Mouse (Mus musculus): ENCODE data around the gene Usp35. TPM values are rescaled to one million over a fixed set of nuclear protein-coding genes. Genes with fewer than 3 reads are reported as not detected.

Gene Usp35
- total RNA-seq, 2 experiments from 2014 or later = 0.64 to 1.0 TPM

GRCm38 (mm10) chr7:97324342-97324741 is 7.5 kb downstream of the Usp35 start:
- intact Hi-C loops (cut with DNase I) = no loop called here
- DNase-seq = no peak

DNA sequence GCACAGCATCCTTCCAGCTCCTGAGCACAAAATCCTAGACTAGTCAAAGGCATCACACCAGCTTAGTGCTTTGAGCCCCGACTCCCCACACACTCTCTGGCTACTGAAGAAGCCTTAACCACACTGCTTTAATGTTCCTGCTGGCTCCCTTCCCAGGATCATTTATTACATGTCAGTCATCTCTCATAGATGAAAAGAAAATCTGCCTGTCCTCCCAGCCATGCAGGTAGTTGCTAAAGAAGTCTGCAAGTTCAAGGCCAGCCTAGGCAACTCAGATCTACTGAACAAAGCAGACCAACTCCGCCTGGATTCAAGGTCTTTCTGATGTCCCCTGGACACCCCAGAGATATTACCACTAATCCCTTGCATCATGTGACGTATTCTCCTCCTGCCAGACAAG is 14.1 kb downstream of the Usp35 start:
- intact Hi-C loops (cut with DNase I) = no loop called here
- DNase-seq = no peak

- DNase-seq = no peak
- intact Hi-C loops (cut with DNase I) = no loop called here
These were observed 16.2 kb downstream of the Usp35 start for GRCm38 (mm10) chr7:97315656-97316055.

- DNase-seq = no peak
- intact Hi-C loops (cut with DNase I) = no loop called here
These were observed 17.2 kb downstream of the Usp35 start for GRCm38 (mm10) chr7:97314646-97315045.

DNA sequence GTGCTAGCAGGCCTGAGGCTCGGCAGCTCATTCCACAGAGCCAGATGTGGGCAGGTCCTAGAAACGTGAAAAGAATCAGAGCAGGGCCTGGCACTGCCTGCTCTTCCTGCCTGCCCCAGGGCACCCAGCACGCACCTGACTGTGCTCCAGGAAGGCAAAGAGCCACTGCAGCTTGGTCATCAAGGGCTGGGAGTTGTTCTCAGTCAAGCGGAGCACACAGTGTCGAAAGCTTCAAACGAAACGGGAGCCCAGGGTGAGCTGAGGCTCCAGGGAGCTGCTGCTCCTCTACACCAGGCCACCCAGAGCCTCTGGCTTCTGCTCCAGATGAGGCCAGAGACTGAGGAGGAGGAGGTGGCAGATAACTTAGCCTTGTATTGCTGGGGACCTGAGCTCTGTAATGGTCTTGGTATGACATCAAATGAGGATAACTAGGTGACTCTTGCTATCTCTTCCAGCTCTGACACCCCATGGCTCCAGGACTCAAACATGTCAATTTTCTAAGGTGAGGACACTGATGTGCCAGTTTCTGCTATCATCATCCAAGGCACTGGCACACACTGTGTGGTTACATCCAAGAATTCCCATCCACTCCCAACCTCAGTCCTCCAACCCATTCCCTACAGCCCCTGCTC is 18.3 kb downstream of the Usp35 start:
- no peak for DNase-seq
- intact Hi-C loops (cut with DNase I) = no loop called here

DNA sequence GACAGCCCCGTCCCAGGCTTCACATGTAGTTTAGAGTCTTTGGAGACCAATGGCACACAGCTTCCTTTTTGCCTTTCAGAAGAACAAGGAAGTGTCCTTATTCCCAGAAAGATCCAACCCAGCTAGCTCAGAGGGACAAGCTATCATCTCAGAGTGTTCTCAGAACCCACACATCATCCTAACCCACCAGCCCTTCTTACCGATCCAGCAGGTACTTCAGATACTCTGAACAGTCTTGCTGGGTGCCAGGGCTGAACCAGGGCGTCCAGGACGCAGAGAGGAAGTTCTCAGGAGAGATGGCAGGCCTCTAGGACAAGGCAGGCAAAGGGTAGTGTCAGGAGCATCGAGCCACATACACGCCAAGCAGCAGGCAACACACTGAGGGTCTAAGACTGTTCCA is 19.0 kb downstream of the Usp35 start:
- intact Hi-C loops (cut with DNase I) = no loop called here
- no peak for DNase-seq

GRCm38 (mm10) chr7:97312196-97312595 is 19.6 kb downstream of the Usp35 start:
- intact Hi-C loops (cut with DNase I) = no loop called here
- DNase-seq = no peak

- DNase-seq = no peak
These were observed 20.2 kb downstream of the Usp35 start for GRCm38 (mm10) chr7:97311620-97312019.

DNA sequence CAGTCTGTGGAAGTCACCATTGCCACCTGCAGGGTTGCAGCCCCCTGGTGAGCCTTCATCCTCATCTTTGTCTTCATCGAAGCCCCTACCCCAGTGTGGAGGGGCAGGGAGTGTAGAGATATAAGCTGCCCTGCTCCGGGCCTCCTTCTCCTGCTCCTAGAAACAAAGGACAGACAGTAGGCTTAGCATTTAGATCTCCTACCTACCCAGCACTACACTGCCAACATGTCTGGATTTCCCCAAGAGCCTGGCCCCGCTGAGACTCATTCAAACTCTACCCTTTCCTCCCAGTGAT is 21.5 kb downstream of the Usp35 start:
- DNase-seq = no peak
- intact Hi-C loops (cut with DNase I) = no loop called here

More at GRCm38 (mm10) chr7:97311620-97312019, 20.2 kb downstream of the Usp35 start:
- intact Hi-C loops (cut with DNase I) = no loop called here

GRCm38 (mm10) chr7:97309461-97310340 is 22.1 kb downstream of the Usp35 start:
- DNase-seq = no peak
- intact Hi-C loops (cut with DNase I) = no loop called here

- intact Hi-C loops (cut with DNase I) = no loop called here
- DNase-seq = peak in 1 of 2 experiments; percentile 0
These were observed 24.3 kb downstream of the Usp35 start for GRCm38 (mm10) chr7:97307546-97307945.

- DNase-seq = no peak
- intact Hi-C loops (cut with DNase I) = no loop called here
These were observed 25.0 kb downstream of the Usp35 start for GRCm38 (mm10) chr7:97306813-97307212.

GRCm38 (mm10) chr7:97305206-97305605 is 26.6 kb downstream of the Usp35 start:
- no peak for DNase-seq
- intact Hi-C loops (cut with DNase I) = no loop called here

- peak in 1 of 2 experiments; percentile 5 for DNase-seq
These were observed 27.3 kb downstream of the Usp35 start for GRCm38 (mm10) chr7:97304471-97304870.

DNA sequence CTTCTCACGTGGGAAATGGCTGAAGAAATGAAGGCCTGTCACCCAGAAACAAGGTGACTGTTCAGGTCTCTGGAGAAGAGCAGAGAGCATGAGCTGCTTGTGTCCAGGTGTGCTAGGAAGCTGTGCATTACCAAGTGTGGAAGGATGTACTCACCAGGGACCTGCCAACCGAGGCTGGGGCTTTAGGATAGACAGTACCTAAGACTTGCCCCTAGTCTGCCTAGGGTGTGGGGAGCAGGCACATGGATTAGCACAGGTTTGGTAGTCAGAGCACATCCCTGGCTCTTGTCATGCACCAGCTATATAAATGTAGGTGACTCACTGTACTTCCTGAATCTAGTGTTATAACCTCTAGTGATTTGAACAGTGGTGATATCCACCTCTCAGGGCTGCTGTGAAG is 28.2 kb downstream of the Usp35 start:
- peak in 1 of 2 experiments; percentile 1 for DNase-seq
- intact Hi-C loops (cut with DNase I) = no loop called here

More at GRCm38 (mm10) chr7:97304471-97304870, 27.3 kb downstream of the Usp35 start:
- intact Hi-C loops (cut with DNase I) = no loop called here

- intact Hi-C loops (cut with DNase I) = no loop called here
- peak in 1 of 2 experiments; percentile 1 for DNase-seq
These were observed 28.9 kb downstream of the Usp35 start for GRCm38 (mm10) chr7:97302876-97303275.

- no peak for DNase-seq
- intact Hi-C loops (cut with DNase I) = no loop called here
These were observed 29.6 kb downstream of the Usp35 start for GRCm38 (mm10) chr7:97302261-97302660.

GRCm38 (mm10) chr7:97301321-97301720 is 30.5 kb downstream of the Usp35 start:
- DNase-seq = no peak
- intact Hi-C loops (cut with DNase I) = no loop called here

- intact Hi-C loops (cut with DNase I) = no loop called here
- DNase-seq = no peak
These were observed 30.9 kb downstream of the Usp35 start for GRCm38 (mm10) chr7:97300914-97301313.

GRCm38 (mm10) chr7:97298943-97299342 is 32.9 kb downstream of the Usp35 start:
- intact Hi-C loops (cut with DNase I) = loop anchor here (5.0 kb wide), 1 partner anchor 52 kb away; no protein-coding TSS in a partner anchor
- no peak for DNase-seq

DNA sequence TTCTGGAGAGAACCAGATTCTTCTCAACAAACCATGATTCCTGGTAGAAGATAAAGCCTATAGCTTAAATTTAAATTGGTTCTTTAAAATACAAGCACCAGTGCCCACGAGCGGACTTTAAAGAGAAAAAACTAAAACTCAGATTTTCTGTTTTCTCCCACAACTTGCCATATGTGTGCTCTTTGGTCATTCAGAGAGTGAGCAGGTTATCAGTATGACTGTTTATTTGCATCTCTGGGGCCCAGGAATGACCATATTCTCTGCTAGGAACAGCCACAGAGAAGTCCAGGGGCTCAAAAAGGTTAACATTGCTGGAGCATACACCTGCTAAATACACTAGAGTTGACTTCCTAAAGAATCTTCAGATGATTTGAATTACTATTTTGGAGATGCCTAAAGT is 33.5 kb downstream of the Usp35 start:
- intact Hi-C loops (cut with DNase I) = loop anchor here (5.0 kb wide), 1 partner anchor 51 kb away; no protein-coding TSS in a partner anchor
- no peak for DNase-seq

DNA sequence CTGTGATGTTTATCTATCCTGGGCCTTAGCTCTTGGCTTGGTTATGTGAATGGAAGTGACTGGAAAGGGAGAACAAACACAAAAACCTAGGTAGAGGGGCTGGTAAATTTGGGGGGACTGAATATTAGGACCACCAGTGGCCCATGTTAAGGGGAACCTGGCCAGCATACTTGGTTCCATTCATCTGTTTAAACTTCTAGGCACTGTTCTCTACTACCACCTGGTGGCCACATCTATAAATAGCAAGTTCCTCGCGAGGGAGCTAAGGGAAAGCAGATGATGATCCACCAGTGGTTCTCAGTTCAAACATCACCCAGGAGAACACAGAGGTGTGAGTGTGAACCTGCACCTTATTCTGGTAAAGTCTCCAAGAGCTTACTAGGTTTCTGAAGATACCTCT is 34.4 kb downstream of the Usp35 start:
- DNase-seq = peak; percentile 68 to 75
- intact Hi-C loops (cut with DNase I) = loop anchor here (1.0 to 5.0 kb wide), 3 partner anchors 50 to 327 kb away; no protein-coding TSS in a partner anchor
